Mouse (Mus musculus) CD4-positive helper T cell, adult 2 months (primary cell): ENCODE data around the gene Plxdc1.

Experiments
- DNase-seq: peaks from one replicate; pipeline ENCODE4 v3.0.0-alpha.2; 2012; ENCODE audit warnings: low read depth, missing footprints, low spot score

The Plxdc1 gene

GRCm38 (mm10) chr11:98016824-98017223 is 30.6 kb upstream of the Plxdc1 start:
- no peak for DNase-seq

- DNase-seq: no peak
These were observed 29.9 kb upstream of the Plxdc1 start for GRCm38 (mm10) chr11:98016177-98016576.

GRCm38 (mm10) chr11:98012831-98013230 is 26.6 kb upstream of the Plxdc1 start:
- no peak for DNase-seq

GRCm38 (mm10) chr11:98011716-98012115 is 25.5 kb upstream of the Plxdc1 start:
- DNase-seq: no peak

GRCm38 (mm10) chr11:98008087-98008486 is 21.8 kb upstream of the Plxdc1 start:
- peak; percentile 40 for DNase-seq

- DNase-seq: no peak
These were observed 19.4 kb upstream of the Plxdc1 start for GRCm38 (mm10) chr11:98005686-98006085.

GRCm38 (mm10) chr11:98005076-98005475 is 18.8 kb upstream of the Plxdc1 start:
- DNase-seq: no peak

GRCm38 (mm10) chr11:98004161-98004560 is 17.9 kb upstream of the Plxdc1 start:
- DNase-seq: no peak

GRCm38 (mm10) chr11:98003171-98003671 is 17.0 kb upstream of the Plxdc1 start:
- peak; percentile 50 for DNase-seq

GRCm38 (mm10) chr11:98002627-98003026 is 16.4 kb upstream of the Plxdc1 start:
- peak; percentile 83 for DNase-seq

- peak; percentile 39 for DNase-seq
These were observed 15.7 kb upstream of the Plxdc1 start for GRCm38 (mm10) chr11:98001986-98002385.

- peak; percentile 76 for DNase-seq
These were observed 15.1 kb upstream of the Plxdc1 start for GRCm38 (mm10) chr11:98001351-98001824.

- peak; percentile 89 for DNase-seq
These were observed 14.3 kb upstream of the Plxdc1 start for GRCm38 (mm10) chr11:98000378-98001140.

- DNase-seq: no peak
These were observed 13.5 kb upstream of the Plxdc1 start for GRCm38 (mm10) chr11:97999748-98000147.

GRCm38 (mm10) chr11:97998898-97999608 is 12.8 kb upstream of the Plxdc1 start:
- peak; percentile 97 for DNase-seq

GRCm38 (mm10) chr11:97998074-97998793 is 12.0 kb upstream of the Plxdc1 start:
- DNase-seq: no peak

GRCm38 (mm10) chr11:97997387-97997960 is 11.2 kb upstream of the Plxdc1 start:
- no peak for DNase-seq

- DNase-seq: no peak
These were observed 10.4 kb upstream of the Plxdc1 start for GRCm38 (mm10) chr11:97996691-97997090.

GRCm38 (mm10) chr11:97995564-97996288 is 9.5 kb upstream of the Plxdc1 start, which contains the start of gene Arl5c:
Gene Arl5c (minus strand): TSS chr11:97996181.
- peak; percentile 86 for DNase-seq

- DNase-seq: peak; percentile 87
These were observed 8.4 kb upstream of the Plxdc1 start for GRCm38 (mm10) chr11:97994539-97995100.
